Mouse (Mus musculus) right cerebral cortex, adult 18-20 months (tissue): ENCODE data around the gene Aim2.
"Not testable (repeated sequence)": the region's sequence is repeated elsewhere in the genome, so short reads cannot be mapped to it uniquely, and the experiment has no call there.

ENCODE experiments used
- DNase-seq: peaks from one replicate; pipeline ENCODE4 v3.0.0; 2022; ENCODE audit warnings: mixed read lengths

Aim2 gene

DNA sequence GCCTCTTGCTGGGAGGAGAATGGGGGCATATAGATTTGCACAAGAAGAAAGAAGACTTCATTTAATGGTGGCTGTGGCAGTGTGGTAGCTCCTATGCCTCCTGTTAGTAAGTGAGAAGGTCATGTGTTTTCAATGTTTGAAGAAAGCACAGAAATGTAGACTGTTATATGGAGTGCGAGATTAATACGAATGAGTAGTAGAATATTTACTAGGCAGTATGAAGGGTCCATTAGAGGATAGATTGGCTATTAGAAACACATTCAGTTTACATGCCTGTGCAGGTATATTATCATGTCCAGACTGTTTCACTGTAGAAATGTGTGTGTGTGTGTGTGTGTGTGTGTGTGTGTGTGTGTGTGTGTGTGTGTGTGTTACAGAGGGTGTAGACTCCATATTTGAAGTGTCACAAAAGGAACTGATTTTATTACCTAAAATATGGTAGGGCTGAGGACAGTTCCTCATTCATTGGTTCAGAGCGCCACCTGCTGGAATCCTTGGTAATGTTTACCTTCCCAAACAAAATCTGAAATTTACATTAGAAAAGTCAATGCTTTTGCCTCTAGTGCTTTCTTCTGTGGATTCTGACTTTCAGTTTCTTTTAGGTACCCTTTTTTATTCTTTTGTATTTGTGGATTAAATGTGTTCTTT lies 47.8 kb downstream of the Aim2 start:
- DNase-seq: peak; percentile 68

DNA sequence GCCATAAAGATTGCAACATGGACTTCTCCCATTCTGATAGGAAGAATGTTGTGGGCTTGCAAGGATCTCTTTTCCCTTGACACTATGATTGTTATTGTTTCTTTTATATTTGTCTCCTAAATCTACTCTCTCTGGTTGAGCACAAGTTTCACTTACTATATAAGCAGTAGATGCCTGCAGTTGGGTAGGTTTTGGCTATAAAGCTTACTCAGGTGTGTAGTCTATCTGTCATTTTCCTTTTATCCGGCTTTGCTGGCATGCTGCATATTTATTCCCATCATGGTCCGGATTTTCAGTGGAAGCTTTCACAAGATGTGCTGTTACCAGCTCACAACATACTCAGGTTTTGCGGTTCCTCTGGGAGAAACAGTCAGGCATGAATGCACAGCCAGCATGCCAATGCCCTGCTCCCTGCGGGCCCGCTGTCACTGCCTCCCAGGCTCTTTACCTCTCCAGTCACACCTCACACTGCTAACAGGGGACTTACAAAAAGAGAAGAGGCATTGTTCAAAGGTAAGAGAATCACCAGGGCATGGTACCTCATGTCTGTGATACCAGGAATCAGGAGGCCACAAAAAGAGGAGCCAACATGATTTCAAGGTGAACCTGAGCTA lies 54.1 kb downstream of the Aim2 start:
- DNase-seq: no peak

DNA sequence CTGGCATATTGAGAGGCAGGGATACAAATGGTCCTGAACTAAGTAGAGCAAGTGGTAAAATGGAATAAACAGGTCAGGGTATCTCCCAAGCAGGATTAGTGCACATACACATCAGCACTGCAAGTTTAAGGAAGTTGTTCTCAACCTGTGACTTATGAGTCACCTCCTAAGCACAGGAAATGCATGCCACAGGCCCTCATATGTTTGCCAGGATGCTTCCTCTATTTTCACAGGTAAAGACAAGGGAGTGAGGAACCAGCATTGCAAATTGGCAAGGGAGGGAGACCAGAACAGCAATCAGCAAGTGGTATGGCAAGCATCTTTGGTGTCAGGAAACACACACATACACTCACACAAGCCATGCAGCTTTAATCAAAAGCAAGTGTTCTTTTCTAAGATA lies 58.4 kb downstream of the Aim2 start:
- no peak for DNase-seq

DNA sequence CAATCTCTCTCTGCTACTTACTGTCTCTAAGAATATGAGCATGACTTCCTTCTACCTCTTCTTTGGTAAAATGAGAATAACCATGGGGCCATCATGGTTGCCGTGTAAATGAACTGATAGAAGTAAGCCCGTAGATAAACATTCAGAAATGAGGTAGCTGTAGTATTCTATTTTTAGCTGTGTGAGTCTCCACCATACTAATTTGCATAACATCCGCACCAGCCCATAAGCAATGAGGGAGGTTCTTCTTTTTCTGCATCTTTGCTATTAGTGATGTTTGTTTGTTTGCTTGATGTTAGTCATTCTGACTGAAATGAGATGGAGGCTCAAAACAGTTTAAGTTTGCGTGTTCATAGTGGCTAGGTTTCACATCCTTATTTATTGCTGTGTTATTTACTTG lies 61.2 kb downstream of the Aim2 start:
- no peak for DNase-seq

DNA sequence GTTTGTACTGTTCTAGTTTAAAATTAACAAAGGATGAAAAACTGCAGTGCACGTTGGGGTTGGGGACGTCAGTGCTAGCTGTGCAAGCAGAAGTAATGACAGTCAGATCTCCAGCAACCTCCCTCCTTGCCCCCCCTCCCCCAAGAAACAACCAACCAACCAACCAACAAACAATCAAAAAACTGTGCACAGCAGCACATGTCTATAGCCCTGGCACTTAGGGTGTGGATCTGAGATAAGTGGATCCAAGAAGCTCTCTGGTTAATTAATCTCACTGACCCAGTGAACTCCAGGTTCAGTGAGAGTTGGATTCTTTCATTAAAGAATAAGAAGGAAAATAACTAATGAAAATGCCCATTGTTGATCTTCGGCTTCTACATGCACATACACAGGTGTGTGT lies 64.0 kb downstream of the Aim2 start:
- no peak for DNase-seq

DNA sequence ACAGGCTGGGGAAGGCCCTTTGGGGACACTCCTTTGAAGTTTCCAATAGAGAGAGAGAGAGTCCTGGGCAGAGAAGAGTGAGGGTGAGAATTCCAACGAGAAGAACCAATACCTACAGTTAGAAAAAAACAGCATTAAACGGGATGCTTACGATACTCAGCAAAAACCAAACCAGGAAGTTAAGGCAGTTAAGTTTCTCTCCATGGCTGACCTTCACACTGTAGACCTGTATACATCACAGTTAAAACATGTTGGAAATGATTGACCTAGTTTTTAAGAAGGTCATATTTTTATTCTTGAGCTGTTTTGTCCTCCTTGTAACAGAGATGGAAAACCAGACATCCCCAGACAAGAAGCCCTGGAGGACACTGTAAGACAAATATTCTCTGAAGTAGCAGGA lies 67.8 kb downstream of the Aim2 start:
- no peak for DNase-seq

DNA sequence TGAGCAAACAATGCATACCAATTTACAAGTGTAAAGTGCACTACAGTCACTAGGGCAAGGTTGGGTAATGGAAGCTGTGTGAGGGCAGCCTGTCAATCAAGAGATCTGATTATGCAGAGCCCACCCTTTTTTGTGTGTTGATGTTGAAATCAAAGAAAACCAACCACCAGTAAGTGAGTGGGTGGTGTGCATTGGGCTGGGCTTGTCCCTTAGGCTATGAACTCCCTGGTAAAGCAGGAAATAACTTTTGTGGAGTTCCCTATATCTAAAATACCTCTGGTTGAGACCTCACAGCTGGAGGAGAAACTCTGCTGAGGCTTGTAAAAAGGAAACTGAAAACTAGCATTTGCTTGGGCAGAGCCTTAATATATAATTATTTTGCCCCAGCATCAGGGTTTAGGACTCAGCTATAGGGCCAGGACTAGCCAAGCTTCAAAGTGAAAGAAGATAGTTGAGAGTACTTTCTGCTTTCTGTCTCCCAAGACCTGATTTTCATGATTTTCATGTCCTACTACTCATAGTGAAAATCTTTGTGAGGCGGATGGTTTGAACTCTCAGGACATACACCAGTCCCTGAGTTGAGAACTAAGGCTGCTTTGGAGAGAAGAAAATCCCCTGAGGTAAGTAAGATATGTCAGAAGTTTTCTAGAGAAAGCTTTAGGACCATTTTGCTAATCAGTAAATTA lies 68.4 kb downstream of the Aim2 start:
- no peak for DNase-seq

DNA sequence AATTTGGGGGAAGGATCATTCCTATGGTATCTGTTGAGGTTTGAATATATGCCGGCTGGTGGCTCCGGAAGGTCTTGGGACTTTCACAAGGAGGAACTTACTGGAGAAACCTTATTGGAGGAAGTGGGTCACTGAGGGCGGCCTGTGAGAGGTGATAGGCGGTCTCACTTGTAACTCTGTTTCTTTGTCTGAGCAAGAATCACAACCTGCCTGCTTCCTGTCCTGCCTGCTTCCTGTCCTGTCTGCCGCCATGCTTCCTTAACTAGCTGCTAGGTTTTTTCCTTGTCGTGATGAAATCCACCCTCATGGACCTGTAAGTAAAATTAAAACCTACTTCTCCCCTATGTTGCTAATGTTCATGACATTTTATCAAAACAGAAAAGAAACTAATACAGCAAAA lies 69.7 kb downstream of the Aim2 start:
- peak; percentile 8 for DNase-seq

DNA sequence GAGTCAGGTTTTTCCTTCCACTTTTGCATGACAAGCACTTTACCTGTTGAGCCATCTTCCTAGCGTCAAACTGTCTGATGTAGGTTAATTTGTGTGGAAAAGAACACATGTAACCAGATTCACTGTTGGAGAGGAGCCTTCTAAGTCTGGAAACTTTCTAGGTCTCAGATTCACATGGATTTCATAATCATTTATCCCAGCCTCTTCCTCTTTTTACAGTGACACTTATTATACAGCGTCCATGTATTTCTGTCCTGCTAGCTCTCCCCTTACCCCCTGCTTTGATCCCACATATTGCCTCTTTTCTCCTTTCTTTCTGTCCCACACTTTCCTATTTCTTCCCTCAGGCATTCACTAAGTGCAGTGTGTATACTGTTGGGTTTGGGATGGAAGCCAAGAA lies 75.7 kb downstream of the Aim2 start:
- no peak for DNase-seq

DNA sequence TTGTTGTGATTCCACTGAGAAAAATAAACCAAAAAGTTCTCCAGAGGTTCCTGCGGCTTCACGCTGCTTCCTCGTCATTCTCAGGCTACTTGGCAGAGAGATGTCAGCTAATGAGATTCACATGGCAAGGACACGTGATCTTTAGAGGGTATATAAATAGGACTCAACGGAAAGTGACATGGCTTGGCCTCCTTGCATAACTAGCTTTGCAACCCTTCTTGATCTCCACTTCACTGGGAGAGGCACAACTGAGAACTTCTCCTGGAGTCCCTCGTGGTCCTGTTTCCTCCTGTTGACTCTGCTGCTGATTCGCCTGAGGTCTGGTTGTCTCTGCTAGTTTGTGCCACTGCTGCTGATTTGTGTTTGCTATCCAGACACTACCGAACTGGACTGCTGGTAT lies 76.7 kb downstream of the Aim2 start:
- DNase-seq: no peak

DNA sequence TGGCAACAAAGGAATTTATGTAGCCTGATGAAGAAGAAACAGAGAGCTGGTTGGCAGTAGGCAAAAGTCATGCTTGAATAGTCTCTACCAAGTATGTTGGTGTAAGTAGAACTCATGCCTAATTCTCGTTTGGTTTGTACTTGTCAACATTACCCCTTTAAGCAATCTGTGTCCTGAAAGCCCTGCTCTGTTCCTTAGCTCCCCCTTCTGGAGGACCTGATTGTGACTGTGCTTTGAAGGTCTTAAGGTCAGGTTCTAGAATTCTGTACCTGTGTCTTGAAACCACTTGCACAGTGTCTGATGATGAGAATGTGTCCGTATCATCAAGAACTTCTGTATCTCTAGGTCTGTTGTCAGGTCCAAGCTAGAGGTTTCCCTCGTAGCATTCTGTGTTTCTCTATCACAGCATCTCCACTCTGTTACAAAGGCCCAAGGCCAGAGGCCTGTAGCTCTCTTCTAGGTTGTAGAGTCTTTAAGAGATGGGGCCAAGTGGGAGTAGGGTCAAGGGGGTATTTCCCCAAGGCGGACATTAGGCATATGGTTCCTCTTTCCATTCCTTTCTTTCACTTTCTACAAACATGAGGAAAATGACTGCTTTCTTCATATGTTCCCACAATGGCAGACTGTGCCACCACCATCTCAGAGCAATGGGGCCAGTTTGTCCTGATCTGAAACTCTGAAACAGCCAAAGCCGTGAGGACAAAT lies 79.5 kb downstream of the Aim2 start:
- DNase-seq: no peak

DNA sequence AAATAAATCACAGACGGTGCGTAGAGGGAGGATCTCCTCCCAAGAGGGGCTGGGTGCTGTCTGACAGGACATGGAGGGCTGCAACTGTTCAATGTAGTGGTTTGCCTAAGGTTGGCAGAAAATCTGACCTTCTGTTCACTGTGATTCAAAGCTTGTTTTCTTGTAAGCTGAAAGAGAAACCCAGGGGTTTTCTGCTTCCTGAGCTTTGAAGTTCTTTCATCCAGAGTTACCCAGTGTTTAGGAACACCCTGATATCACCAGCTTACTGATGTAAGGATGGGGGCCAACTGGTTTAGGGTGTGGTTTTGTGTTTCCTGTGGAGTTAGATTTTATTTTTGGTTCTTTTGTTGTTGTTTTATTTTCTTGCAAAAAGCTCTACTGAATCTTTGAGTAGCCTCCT lies 81.7 kb downstream of the Aim2 start:
- DNase-seq: no peak

DNA sequence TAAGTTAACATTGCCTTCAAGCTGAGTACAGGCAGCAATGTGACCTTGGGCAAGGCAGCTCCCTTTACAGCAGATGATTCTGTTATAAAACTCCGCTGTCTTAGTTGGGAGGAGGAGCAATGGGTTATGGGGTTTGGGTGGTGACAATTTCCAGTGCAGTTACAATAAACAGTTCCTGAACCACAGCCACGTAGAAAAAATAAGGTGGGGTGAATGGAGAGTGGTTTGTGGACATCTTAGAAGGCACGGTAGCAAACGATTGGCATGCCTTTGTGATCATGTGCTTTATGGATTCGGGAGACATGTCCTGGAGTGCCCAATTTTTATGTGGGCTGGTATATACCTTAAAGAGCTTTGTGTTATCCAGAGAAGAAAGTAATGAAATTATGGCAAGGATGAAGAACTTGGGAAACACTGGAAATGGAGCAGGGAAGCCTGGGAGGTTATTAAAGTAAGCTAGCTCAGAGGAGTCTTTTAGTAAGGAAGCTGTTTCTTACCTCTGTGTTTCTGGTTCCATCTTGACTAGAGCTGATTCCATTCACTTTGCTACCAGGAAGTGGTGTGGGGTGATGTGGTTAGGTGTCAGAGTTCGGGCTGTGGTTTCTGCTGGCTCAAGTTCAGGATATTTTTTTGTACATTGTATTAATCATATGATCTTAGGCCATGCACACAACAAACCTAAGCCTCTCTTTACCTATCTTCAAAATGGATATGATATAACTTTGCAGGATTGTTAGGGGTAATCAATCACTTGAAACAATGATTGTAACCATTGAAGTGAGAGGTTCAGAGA lies 86.7 kb downstream of the Aim2 start:
- DNase-seq: no peak

DNA sequence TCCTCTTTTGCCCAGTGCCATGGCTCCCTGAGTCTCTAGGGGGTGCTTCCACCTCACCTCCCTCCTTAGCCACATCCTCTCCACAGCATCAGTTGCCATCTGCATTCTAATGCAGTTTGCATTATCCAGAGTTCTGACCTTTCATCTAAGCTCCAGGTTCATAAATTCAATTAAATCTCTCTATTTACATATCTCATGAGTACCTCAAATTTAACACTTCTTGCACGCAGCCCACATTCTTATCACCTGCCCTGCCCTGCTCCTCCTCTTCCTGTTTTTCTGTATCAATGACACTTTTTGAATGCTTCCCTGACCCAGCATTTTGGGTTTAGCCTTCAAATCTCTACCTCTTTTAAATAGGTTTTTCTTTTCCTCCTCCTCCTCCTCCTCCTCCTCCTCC lies 90.0 kb downstream of the Aim2 start:
- DNase-seq: no peak

DNA sequence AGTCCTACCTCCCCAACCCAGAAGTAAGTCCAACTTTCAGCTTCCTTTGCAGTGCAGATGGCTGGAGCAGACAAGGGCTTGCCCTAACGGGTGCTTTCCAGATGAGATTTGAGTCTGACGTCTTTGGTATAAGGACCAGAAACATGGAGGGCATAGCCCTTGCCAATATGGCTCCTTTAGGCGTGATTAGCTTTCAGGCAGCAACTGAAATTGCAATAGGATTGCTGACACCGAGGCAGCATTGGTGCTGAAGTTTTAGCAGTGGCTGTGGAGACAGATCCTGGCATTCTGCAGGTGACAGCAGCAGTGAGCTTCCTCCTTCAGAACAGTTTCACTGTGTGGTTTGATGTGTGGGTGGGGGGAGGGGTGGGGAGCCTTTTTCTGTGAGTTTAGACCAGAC lies 90.5 kb downstream of the Aim2 start:
- no peak for DNase-seq

DNA sequence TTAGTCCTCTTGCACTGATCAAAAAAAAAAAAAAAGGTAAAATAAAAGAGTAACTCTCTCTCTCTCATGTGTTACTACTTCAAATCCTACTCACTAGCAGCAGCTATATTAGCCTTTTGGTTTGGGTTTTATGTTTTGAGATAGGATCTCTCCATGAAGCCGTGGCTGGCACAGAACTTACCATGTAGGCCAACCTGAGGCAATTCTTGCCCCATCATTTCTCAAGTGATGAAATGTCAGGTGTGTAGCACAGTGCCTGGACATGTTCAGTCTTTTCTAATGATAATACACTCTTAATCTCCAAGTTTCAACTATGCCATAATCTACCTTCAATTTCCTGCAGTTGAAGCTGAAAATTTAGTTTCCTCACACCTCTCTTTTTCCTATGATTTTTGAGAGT lies 92.4 kb downstream of the Aim2 start:
- DNase-seq: no peak

DNA sequence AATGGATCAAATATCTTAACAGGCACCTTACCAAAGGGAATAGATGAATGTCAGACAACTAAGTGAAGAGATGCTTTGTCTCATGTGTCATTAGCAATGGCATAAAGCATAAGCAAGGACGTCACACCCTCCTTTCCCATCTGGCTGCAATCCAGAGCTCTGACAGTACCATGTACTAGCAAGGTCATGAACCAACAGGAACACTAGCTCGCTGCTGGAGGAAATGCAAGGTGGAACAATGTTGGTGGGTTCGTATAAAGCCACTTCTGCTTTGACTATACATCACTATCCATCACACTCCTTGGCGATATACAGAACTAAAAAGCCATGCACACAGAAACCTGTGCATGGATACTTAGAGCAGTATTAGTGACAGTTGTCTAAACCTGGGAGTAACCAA lies 96.4 kb downstream of the Aim2 start:
- DNase-seq: no peak

DNA sequence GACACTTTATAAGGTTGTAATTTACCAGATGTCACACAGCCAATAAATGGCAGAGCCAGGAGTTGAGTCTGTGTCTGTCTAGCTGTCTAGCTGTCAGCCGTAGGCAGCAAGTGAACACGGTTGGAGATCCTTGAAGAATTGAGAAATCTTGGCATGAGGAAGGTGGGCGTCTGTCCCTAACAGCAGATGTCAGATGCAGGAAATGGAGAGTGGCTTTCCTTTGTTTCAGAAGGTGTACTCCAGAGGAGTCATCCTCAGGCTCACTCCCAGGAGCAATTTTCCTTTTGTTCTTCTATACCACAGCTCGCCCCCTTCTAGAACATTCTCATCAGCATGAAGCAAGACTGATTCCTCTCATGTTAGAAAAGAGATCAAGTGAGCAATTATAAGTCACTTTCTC lies 99.9 kb downstream of the Aim2 start:
- peak; percentile 11 for DNase-seq

DNA sequence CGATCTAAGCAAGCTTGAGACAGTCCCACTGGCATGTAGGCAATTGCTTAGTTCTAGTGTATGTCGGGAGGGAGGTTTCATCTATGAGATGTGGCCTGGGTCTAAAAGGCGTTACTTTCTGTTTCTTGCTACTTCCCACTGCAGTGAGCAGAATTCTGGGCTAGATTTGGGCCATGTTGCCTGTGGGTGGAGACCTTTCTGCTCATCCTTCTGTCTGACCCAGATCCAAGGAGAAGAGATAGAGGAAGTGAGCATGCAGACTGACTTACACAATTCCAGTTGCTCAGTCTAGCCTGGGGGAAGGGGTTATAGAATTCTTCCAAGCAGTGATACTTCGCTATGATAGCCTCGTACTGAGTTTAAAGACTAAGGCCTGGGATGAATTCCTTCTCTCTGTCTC lies 101.0 kb downstream of the Aim2 start:
- DNase-seq: peak; percentile 7

DNA sequence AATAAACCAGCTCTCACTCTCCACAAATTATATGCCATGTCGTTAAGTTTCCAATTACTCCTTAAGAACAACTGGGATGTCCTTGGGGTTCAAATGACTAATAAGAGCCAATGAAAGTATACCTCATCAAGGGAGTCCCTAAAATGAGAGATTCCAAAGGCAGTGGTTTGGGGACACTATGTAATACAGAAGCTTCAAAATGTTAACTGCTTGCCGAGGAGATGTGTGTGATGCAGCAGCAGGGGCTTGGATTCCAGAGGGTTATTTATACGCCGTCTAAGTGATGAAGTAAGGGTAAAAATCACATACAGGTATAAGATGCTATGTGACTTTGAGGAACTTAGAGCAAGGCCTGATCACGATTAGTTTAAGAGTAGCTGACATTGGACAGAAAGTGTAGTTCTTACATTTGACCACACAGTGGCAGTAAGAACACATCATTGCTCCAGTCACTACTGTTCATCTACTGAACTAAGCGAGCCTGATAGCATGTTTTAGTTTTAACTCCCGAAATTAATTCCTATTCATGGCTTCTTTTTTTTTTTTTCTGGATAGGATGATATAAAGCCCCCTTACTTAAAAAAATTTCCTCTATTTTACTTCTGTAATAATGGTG lies 105.6 kb downstream of the Aim2 start:
- DNase-seq: peak; percentile 18

DNA sequence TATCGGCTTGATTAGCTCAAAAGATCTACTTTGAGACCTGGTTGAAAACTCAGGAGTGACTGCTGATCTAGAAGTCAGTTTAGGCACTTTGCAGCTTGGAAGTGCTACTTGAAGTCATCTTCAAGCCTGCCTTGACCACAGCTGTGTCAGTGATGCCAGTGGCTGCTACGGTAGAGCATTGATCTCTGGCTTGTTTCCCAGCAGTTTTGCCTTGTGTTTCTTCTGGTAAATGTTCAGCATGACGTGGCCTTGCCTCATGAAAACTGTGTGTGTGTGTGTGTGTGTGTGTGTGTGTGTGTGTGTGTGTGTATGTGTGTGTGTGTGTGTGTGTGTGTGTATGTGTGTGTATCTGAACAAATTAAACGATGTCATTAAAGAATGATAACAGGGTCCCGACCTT lies 106.1 kb downstream of the Aim2 start:
- DNase-seq: no peak

DNA sequence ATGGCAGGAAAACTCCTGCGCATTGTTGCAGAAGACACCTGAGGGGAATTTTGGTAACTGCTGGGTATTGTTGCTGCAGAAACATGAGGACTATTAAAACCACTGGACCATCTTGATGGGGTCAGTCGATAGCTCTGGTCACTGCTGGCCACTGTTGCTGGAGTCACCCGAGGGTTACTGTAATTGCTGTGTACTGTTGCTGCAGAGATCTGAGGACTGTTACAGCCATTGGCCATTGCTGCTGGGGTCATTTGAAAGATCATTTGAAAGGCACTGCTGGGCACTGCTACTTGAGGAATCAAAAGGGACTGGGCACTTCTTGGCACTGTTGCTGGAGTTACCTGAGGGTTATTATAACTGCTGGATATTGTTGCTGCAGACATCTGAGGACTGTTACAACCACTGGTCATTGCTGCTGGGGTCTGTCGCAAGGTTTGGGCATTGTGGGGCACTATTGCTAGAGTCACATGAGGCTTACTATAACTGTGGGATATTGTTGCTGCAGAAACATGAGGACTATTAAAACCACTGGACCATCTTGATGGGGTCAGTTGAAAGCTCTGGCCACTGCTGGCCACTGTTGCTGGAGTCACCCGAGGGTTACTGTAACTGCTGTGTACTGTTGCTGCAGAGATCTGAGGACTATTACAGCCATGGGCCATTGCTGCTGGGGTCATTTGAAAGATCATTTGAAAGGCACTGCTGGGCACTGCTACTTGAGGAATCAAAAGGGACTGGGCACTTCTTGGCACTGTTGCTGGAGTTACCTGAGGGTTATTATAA lies 129.9 kb downstream of the Aim2 start:
- not testable (repeated sequence) for DNase-seq
